Mouse (Mus musculus) midbrain, embryonic 11.5 days (tissue): ENCODE measurements around the gene Lmln. TPM values are rescaled to one million over a fixed set of nuclear protein-coding genes. Genes with fewer than 3 reads are reported as not detected.
A peak's percentile ranks its signal among the peaks of the same experiment; 100 is the strongest.

Experiments used
- ATAC-seq: fragments of 200-750 bp; cut with Nextera tagmentation; 2 replicates; pipeline ENCODE4 v1.8.0; 2017; ENCODE audit warnings: moderate TSS enrichment, moderate library complexity; ENCODE audit not compliant: low FRiP score
- DNase-seq: peaks from one replicate; pipeline ENCODE4 v3.0.0; 2015; ENCODE audit warnings: low spot score; ENCODE audit errors: missing footprints
- H3K27ac ChIP-seq: fragments of 300-500 bp; sonication (generic); 2 replicates; pipeline ENCODE4 v1.5.1; 2014; ENCODE audit warnings: low read depth, low read length
- H3K27me3 ChIP-seq: fragments of 300-500 bp; sonication (generic); 2 replicates; pipeline ENCODE4 v1.6.1; 2014; ENCODE audit warnings: mild to moderate bottlenecking, low read length, moderate library complexity, mixed read lengths; ENCODE audit not compliant: control insufficient read depth, insufficient read depth
- H3K36me3 ChIP-seq: fragments of 300-500 bp; sonication (generic); 2 replicates; pipeline ENCODE4 v1.6.1; 2014; ENCODE audit warnings: mild to moderate bottlenecking, low read length, moderate library complexity, mixed read lengths; ENCODE audit not compliant: control insufficient read depth, insufficient read depth
- H3K4me1 ChIP-seq: fragments of 300-500 bp; sonication (generic); 2 replicates; pipeline ENCODE4 v1.6.1; 2014; ENCODE audit warnings: low read length; ENCODE audit not compliant: control insufficient read depth, insufficient read depth
- H3K4me2 ChIP-seq: fragments of 300-500 bp; sonication (generic); 2 replicates; pipeline ENCODE4 v1.6.1; 2014; ENCODE audit warnings: mild to moderate bottlenecking, moderate library complexity
- H3K4me3 ChIP-seq: fragments of 300-500 bp; sonication (generic); 2 replicates; pipeline ENCODE4 v1.5.1; 2014; ENCODE audit warnings: low read depth, low read length
- H3K9ac ChIP-seq: fragments of 300-500 bp; sonication (generic); 2 replicates; pipeline ENCODE4 v1.6.1; 2014; ENCODE audit warnings: low read length
- H3K9me3 ChIP-seq: fragments of 300-500 bp; sonication (generic); 2 replicates; pipeline ENCODE4 v1.6.1; 2016; ENCODE audit warnings: low read length; ENCODE audit not compliant: control insufficient read depth
- WGBS: fragments of 180-500 bp; shearing (Covaris S2); extraction: QIAGEN DNeasy Blood & Tissue Kit; methylation state at CpG from one replicate; pipeline ENCODE4 v1.1.7; 2014; 5-methylcytosine and 5-hydroxymethylcytosine counted together
- polyA plus RNA-seq: library from polyadenylated mRNA; unstranded; fragments of >200 nt; fragmentation: Nextera tagmentation; extraction: Ambion mirVana; gene quantifications from 2 replicates; pipeline ENCODE4 v1.2.1, GENCODE M21; 2014

Lmln gene
- 2.7 and 3.3 TPM in 2 replicates for polyA plus RNA-seq

- Histone ChIP-seq H3K4me3 (peak within 1 kb of the TSS; percentile 85), H3K36me3 (peaks cover 12% of the 10 kb centered on the region; the same call in 1 of the 2 replicates), H3K27me3 (no peaks in the 10 kb centered on the region), H3K9me3 (no peaks in the 10 kb centered on the region), H3K4me2 (peak within 1 kb of the TSS; percentile 82), H3K27ac (peak within 1 kb of the TSS; percentile 76), H3K4me1 (peaks cover 24% of the 10 kb centered on the region), H3K9ac (peak within 1 kb of the TSS; percentile 86)
- DNase-seq (peak; percentile 98), ATAC-seq (peak; percentile 99)
- 1% methylated on average over 64 of the region's 64 CpGs for WGBS
Observed at GRCm38 (mm10) chr16:33062024-33062681, at the start of gene Lmln. Gene Lmln (plus strand): TSS chr16:33062521.

GRCm38 (mm10) chr16:33013801-33014200, 48.5 kb upstream of the Lmln start:
- H3K4me2 ChIP-seq, result no peak overlapping the region
- H3K36me3 ChIP-seq, result peaks cover 17% of the 10 kb centered on the region
- ATAC-seq (no peak), DNase-seq (no peak)
- H3K9me3 ChIP-seq, result no peaks in the 10 kb centered on the region
- H3K27me3 ChIP-seq, result no peaks in the 10 kb centered on the region
- no peaks in the 10 kb centered on the region for H3K4me1 ChIP-seq
- no peak overlapping the region for H3K4me3 ChIP-seq
- 92% methylated on average over 5 of the region's 5 CpGs for WGBS
- H3K27ac ChIP-seq, result no peak overlapping the region
- H3K9ac ChIP-seq, result no peak overlapping the region

- WGBS, result 87% methylated on average over 1 of the region's 1 CpGs
- no peak overlapping the region for H3K9ac ChIP-seq
- ATAC-seq (no peak), DNase-seq (no peak)
- H3K36me3 ChIP-seq, result peaks cover 14% of the 10 kb centered on the region
- no peak overlapping the region for H3K4me3 ChIP-seq
- no peaks in the 10 kb centered on the region for H3K9me3 ChIP-seq
- no peak overlapping the region for H3K4me2 ChIP-seq
- no peak overlapping the region for H3K27ac ChIP-seq
- no peaks in the 10 kb centered on the region for H3K27me3 ChIP-seq
- H3K4me1 ChIP-seq, result no peaks in the 10 kb centered on the region
Observed at GRCm38 (mm10) chr16:33014921-33015320, 47.4 kb upstream of the Lmln start.

- WGBS, result 92% methylated on average over 3 of the region's 3 CpGs
- Histone ChIP-seq H3K27me3 (no peaks in the 10 kb centered on the region), H3K36me3 (peaks cover 14% of the 10 kb centered on the region), H3K4me2 (no peak overlapping the region), H3K4me1 (no peaks in the 10 kb centered on the region), H3K27ac (no peak overlapping the region), H3K4me3 (no peak overlapping the region), H3K9me3 (no peaks in the 10 kb centered on the region), H3K9ac (no peak overlapping the region)
- no peak for DNase-seq
- no peak for ATAC-seq
Observed at GRCm38 (mm10) chr16:33015396-33015907, 46.9 kb upstream of the Lmln start.

GRCm38 (mm10) chr16:33015986-33016385, 46.3 kb upstream of the Lmln start:
- Histone ChIP-seq H3K27ac (no peak overlapping the region), H3K9me3 (no peaks in the 10 kb centered on the region), H3K36me3 (peaks cover 14% of the 10 kb centered on the region), H3K4me2 (no peak overlapping the region), H3K27me3 (no peaks in the 10 kb centered on the region), H3K9ac (no peak overlapping the region), H3K4me1 (no peaks in the 10 kb centered on the region), H3K4me3 (no peak overlapping the region)
- ATAC-seq, result no peak
- no peak for DNase-seq
- WGBS, result 100% methylated on average over 2 of the region's 2 CpGs

- WGBS, result 92% methylated on average over 5 of the region's 5 CpGs
Observed at GRCm38 (mm10) chr16:33017677-33018349, 44.5 kb upstream of the Lmln start.

GRCm38 (mm10) chr16:33019117-33019770, 43.1 kb upstream of the Lmln start:
- Histone ChIP-seq H3K36me3 (no peaks in the 10 kb centered on the region), H3K4me1 (no peaks in the 10 kb centered on the region), H3K9me3 (no peaks in the 10 kb centered on the region), H3K27ac (no peak overlapping the region), H3K9ac (no peak overlapping the region), H3K27me3 (no peaks in the 10 kb centered on the region), H3K4me2 (no peak overlapping the region), H3K4me3 (no peak overlapping the region)
- DNase-seq, result no peak
- ATAC-seq, result no peak
- WGBS, result 79% methylated on average over 21 of the region's 21 CpGs

More at GRCm38 (mm10) chr16:33017677-33018349, 44.5 kb upstream of the Lmln start:
- no peak overlapping the region for H3K27ac ChIP-seq
- peaks cover 7% of the 10 kb centered on the region for H3K36me3 ChIP-seq
- no peaks in the 10 kb centered on the region for H3K4me1 ChIP-seq
- DNase-seq (no peak), ATAC-seq (no peak)
- no peaks in the 10 kb centered on the region for H3K27me3 ChIP-seq
- H3K9me3 ChIP-seq, result no peaks in the 10 kb centered on the region
- H3K4me3 ChIP-seq, result no peak overlapping the region
- H3K9ac ChIP-seq, result no peak overlapping the region
- H3K4me2 ChIP-seq, result no peak overlapping the region

- DNase-seq, result no peak
- Histone ChIP-seq H3K4me2 (no peak overlapping the region), H3K27ac (no peak overlapping the region), H3K4me3 (no peak overlapping the region), H3K9ac (no peak overlapping the region), H3K27me3 (no peaks in the 10 kb centered on the region), H3K4me1 (no peaks in the 10 kb centered on the region), H3K9me3 (no peaks in the 10 kb centered on the region), H3K36me3 (no peaks in the 10 kb centered on the region)
- WGBS, result 91% methylated on average over 3 of the region's 3 CpGs
- ATAC-seq, result no peak
Observed at GRCm38 (mm10) chr16:33021381-33021780, 40.9 kb upstream of the Lmln start.

- Histone ChIP-seq H3K4me2 (no peak overlapping the region), H3K27me3 (no peaks in the 10 kb centered on the region), H3K36me3 (no peaks in the 10 kb centered on the region), H3K4me3 (no peak overlapping the region), H3K9me3 (no peaks in the 10 kb centered on the region), H3K27ac (no peak overlapping the region), H3K9ac (no peak overlapping the region), H3K4me1 (no peaks in the 10 kb centered on the region)
- ATAC-seq, result peak; percentile 58; the same call in 1 of the 2 replicates
- DNase-seq, result peak; percentile 98
- 7% methylated on average over 4 of the region's 4 CpGs for WGBS
Observed at GRCm38 (mm10) chr16:33023750-33024149, 38.6 kb upstream of the Lmln start.
